Mouse (Mus musculus) heart, embryonic 11.5 days (tissue): ENCODE results near the gene H2al1n. TPM values are rescaled to one million over a fixed set of nuclear protein-coding genes. Genes with fewer than 3 reads are reported as not detected.
"Not testable (repeated sequence)": the region's sequence is repeated elsewhere in the genome, so short reads cannot be mapped to it uniquely, and the experiment has no call there.

Experiments
- ATAC-seq: fragments of 200-750 bp; cut with Nextera tagmentation; replicated peaks from 2 replicates; pipeline ENCODE4 v1.8.0; 2017; ENCODE audit warnings: moderate library complexity; ENCODE audit not compliant: insufficient number of reproducible peaks, low FRiP score, low TSS enrichment
- H3K27ac ChIP-seq: fragments of 300-500 bp; sonication (generic); 2 replicates; pipeline ENCODE4 v1.5.1; 2014; ENCODE audit warnings: mild to moderate bottlenecking, low read depth, low read length
- H3K27me3 ChIP-seq: fragments of 300-500 bp; sonication (generic); 2 replicates; pipeline ENCODE4 v1.6.1; 2014; ENCODE audit warnings: mild to moderate bottlenecking, low read length, mixed read lengths; ENCODE audit not compliant: control insufficient read depth, insufficient read depth
- H3K36me3 ChIP-seq: fragments of 300-500 bp; sonication (generic); 2 replicates; pipeline ENCODE4 v1.6.1; 2014; ENCODE audit warnings: mild to moderate bottlenecking, low read length, moderate library complexity, mixed read lengths; ENCODE audit not compliant: control insufficient read depth, insufficient read depth
- H3K4me1 ChIP-seq: fragments of 300-500 bp; sonication (generic); 2 replicates; pipeline ENCODE4 v1.6.1; 2014; ENCODE audit warnings: low read length; ENCODE audit not compliant: control insufficient read depth, insufficient read depth
- H3K4me2 ChIP-seq: fragments of 300-500 bp; sonication (generic); 2 replicates; pipeline ENCODE4 v1.6.1; 2014; ENCODE audit warnings: mild to moderate bottlenecking, moderate library complexity
- H3K4me3 ChIP-seq: fragments of 300-500 bp; sonication (generic); 2 replicates; pipeline ENCODE4 v1.5.1; 2014; ENCODE audit warnings: low read depth, low read length
- H3K9ac ChIP-seq: fragments of 300-500 bp; sonication (generic); 2 replicates; pipeline ENCODE4 v1.6.1; 2014; ENCODE audit warnings: mild to moderate bottlenecking, low read depth, low read length, moderate library complexity
- H3K9me3 ChIP-seq: fragments of 300-500 bp; sonication (generic); replicated peaks from 2 replicates; pipeline ENCODE4 v1.6.1; 2016; ENCODE audit warnings: low read length; ENCODE audit not compliant: control insufficient read depth
- WGBS: fragments of 180-500 bp; shearing (Covaris S2); extraction: QIAGEN DNeasy Blood & Tissue Kit; methylation state at CpG from one replicate; pipeline ENCODE4 v1.1.7; 2014; ENCODE audit not compliant: insufficient replicate concordance; 5-methylcytosine and 5-hydroxymethylcytosine counted together
- polyA plus RNA-seq: library from polyadenylated mRNA; unstranded; fragments of >200 nt; fragmentation: Nextera tagmentation; extraction: Ambion mirVana; gene quantifications from 2 replicates; pipeline ENCODE4 v1.2.1, GENCODE M21; 2014

The H2al1n gene
- polyA plus RNA-seq: not detected in 2 replicates

GRCm38 (mm10) chrX:14210848-14211247 is at the start of gene H2al1n:
H2al1n (plus strand) TSS chrX:14211148.
- H3K9me3 ChIP-seq, H3K27ac ChIP-seq, H3K4me3 ChIP-seq, H3K27me3 ChIP-seq, ATAC-seq, H3K9ac ChIP-seq, H3K4me2 ChIP-seq, H3K36me3 ChIP-seq, H3K4me1 ChIP-seq: not testable (repeated sequence)
- 68% methylated on average over 3 of the region's 3 CpGs for WGBS

GRCm38 (mm10) chrX:14199284-14199683 is 11.7 kb upstream of the H2al1n start:
- H3K27ac ChIP-seq: no peak overlapping the region
- H3K4me1 ChIP-seq: no peaks in the 10 kb centered on the region
- H3K9me3 ChIP-seq: no peaks in the 10 kb centered on the region
- H3K36me3 ChIP-seq: no peaks in the 10 kb centered on the region
- no peaks in the 10 kb centered on the region for H3K27me3 ChIP-seq
- no peak for ATAC-seq
- 68% methylated on average over 4 of the region's 4 CpGs for WGBS
- no peak overlapping the region for H3K4me2 ChIP-seq
- no peak overlapping the region for H3K9ac ChIP-seq
- H3K4me3 ChIP-seq: no peak overlapping the region

GRCm38 (mm10) chrX:14206112-14206875 is 4.7 kb upstream of the H2al1n start:
- H3K27me3 ChIP-seq: no peaks in the 10 kb centered on the region
- peak; percentile 55; the same call in 1 of the 2 replicates for ATAC-seq
- H3K27ac ChIP-seq: no peak overlapping the region

GRCm38 (mm10) chrX:14229218-14229617 is 18.3 kb downstream of the H2al1n start:
- WGBS: 67% methylated on average over 2 of the region's 2 CpGs
- H3K4me3 ChIP-seq: no peak overlapping the region
- H3K4me2 ChIP-seq: no peak overlapping the region
- H3K9me3 ChIP-seq: no peaks in the 10 kb centered on the region; the same call in 1 of the 2 replicates
- H3K4me1 ChIP-seq: no peaks in the 10 kb centered on the region
- no peak for ATAC-seq
- no peak overlapping the region for H3K9ac ChIP-seq
- no peaks in the 10 kb centered on the region for H3K36me3 ChIP-seq
- no peak overlapping the region for H3K27ac ChIP-seq
- no peaks in the 10 kb centered on the region for H3K27me3 ChIP-seq

More at GRCm38 (mm10) chrX:14206112-14206875, 4.7 kb upstream of the H2al1n start:
- Histone ChIP-seq H3K4me3 (no peak overlapping the region), H3K4me1 (no peaks in the 10 kb centered on the region), H3K36me3 (no peaks in the 10 kb centered on the region), H3K9ac (no peak overlapping the region), H3K4me2 (no peak overlapping the region), H3K9me3 (no peaks in the 10 kb centered on the region)
- 55% methylated on average over 8 of the region's 8 CpGs for WGBS

- Histone ChIP-seq H3K4me1 (no peaks in the 10 kb centered on the region), H3K36me3 (no peaks in the 10 kb centered on the region), H3K27ac (no peak overlapping the region), H3K4me2 (no peak overlapping the region), H3K27me3 (no peaks in the 10 kb centered on the region), H3K9ac (no peak overlapping the region), H3K9me3 (no peaks in the 10 kb centered on the region), H3K4me3 (no peak overlapping the region)
- 53% methylated on average over 3 of the region's 3 CpGs for WGBS
- ATAC-seq: no peak
These were observed 48.8 kb downstream of the H2al1n start for GRCm38 (mm10) chrX:14259597-14260239.
